In the genomic region with DNA sequence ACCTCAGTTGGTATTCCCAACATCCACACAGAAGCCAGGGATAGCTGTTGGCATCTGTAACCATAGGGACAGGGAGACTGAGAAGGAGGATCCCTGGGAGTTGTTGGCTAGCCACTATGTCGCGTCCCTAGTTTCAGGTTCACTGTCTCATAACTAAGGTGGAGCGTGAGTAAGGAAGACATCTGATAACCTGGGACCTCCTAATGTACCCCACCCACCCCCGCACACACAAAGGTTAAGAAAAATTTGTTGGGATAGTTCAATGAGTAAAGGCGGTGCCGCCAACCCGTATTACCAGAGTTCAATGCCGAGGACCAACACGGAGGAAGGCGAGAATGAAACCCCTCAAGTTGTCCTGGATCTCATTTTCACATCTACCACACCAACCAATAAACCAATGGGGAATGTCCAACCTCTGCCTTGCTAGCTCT, we compare ENCODE assay signal across 8 mouse cellular contexts. TPM values are rescaled to one million over a fixed set of nuclear protein-coding genes. Genes with fewer than 3 reads are reported as not detected.
DNase-seq lines count a peak whose midpoint lies in the region; ATAC-seq and TF ChIP-seq lines count a peak whose summit lies in the region.

No protein-coding gene starts in this region.

- H3K9me3 ChIP-seq in forebrain, postnatal 0 days (ENCODE audit: low read length) = no peaks in the 10 kb centered on the region
- no peaks in the 10 kb centered on the region for H3K9me3 ChIP-seq in liver, embryonic 13.5 days (replicated peaks)

- peak overlapping the region; percentile 83 for H3K4me2 ChIP-seq in forebrain, postnatal 0 days (ENCODE audit: low read depth)
- peak overlapping the region; percentile 73 for H3K4me2 ChIP-seq in liver, embryonic 13.5 days

- no peaks in the 10 kb centered on the region for H3K27me3 ChIP-seq in forebrain, postnatal 0 days (ENCODE audit: insufficient read depth, low read length)
- H3K27me3 ChIP-seq in liver, embryonic 13.5 days = no peaks in the 10 kb centered on the region

- no peak for TF ChIP-seq CTCF in forebrain, postnatal 0 days (IDR thresholded peaks at IDR 0.05; ENCODE audit: low read depth)

- no peak for ATAC-seq in forebrain, postnatal 0 days
- peak; percentile 3; the same call in 1 of the 2 replicates for ATAC-seq in liver, embryonic 13.5 days (ENCODE audit: low read depth)

- DNase-seq in kidney, adult 9 months = peak; percentile 40
- no peak for DNase-seq in kidney, postnatal 10 days
- DNase-seq in MN1 (ENCODE audit: low spot score) = peak; percentile 65
- DNase-seq in forebrain, postnatal 0 days = peak; percentile 11
- DNase-seq in liver, embryonic 13.5 days = no peak
- no peak for DNase-seq in B cell, adult 2 months
- DNase-seq in right cerebral cortex, postnatal 25 days = no peak
- DNase-seq in ovary, postnatal 14 days (ENCODE audit: low spot score) = no peak

- H3K4me3 ChIP-seq in forebrain, postnatal 0 days (ENCODE audit: low read depth, low read length) = peak overlapping the region; percentile 88
- H3K4me3 ChIP-seq in liver, embryonic 13.5 days (replicated peaks) = peak overlapping the region; percentile 92

- H3K4me1 ChIP-seq in forebrain, postnatal 0 days (ENCODE audit: insufficient read depth) = peaks cover 10% of the 10 kb centered on the region; the same call in 1 of the 2 replicates
- peaks cover 66% of the 10 kb centered on the region for H3K4me1 ChIP-seq in liver, embryonic 13.5 days (replicated peaks)

- H3K27ac ChIP-seq in forebrain, postnatal 0 days (ENCODE audit: low read depth, low read length) = peak overlapping the region; percentile 100
- peak overlapping the region; percentile 98 for H3K27ac ChIP-seq in liver, embryonic 13.5 days

- peak overlapping the region; percentile 96 for H3K9ac ChIP-seq in forebrain, postnatal 0 days
- H3K9ac ChIP-seq in liver, embryonic 13.5 days = peak overlapping the region; percentile 97

- peaks cover 15% of the 10 kb centered on the region for H3K36me3 ChIP-seq in forebrain, postnatal 0 days (ENCODE audit: insufficient read depth)
- peaks cover 27% of the 10 kb centered on the region for H3K36me3 ChIP-seq in liver, embryonic 13.5 days

- WGBS in forebrain, postnatal 0 days = 25% methylated on average over 10 of the region's 10 CpGs
- 3% methylated on average over 10 of the region's 10 CpGs for WGBS in liver, embryonic 13.5 days (ENCODE audit: insufficient replicate concordance)

RNA-seq across cellular contexts. Expression of gene Slc9a8, which starts 0.7 kb away (rescaled TPM):
- 23.5 and 38.4 TPM in 2 replicates for total RNA-seq in forebrain, postnatal 0 days (2014; rRNA removed)
- 10.9 and 18.0 TPM in 2 replicates for polyA plus RNA-seq in forebrain, postnatal 0 days (2015; fragmentation: Nextera tagmentation; extraction: Ambion mirVana)
- 12.0 and 13.4 TPM in 2 replicates for polyA plus RNA-seq in liver, embryonic 13.5 days (2015; fragmentation: Nextera tagmentation; extraction: Ambion mirVana)

Comparison
In these comparisons a context has a peak if more than half of its experiments do, and no peak if none do; other contexts are left out.
1. DNase-seq: peak in kidney, adult 9 months (single experiment), MN1 (single experiment) and forebrain, postnatal 0 days (single experiment); none in kidney, postnatal 10 days (single experiment), liver, embryonic 13.5 days (single experiment), B cell, adult 2 months (0 of 2), right cerebral cortex, postnatal 25 days (single experiment) and ovary, postnatal 14 days (single experiment).